Mouse (Mus musculus): ENCODE results near the gene Gpr18.

Gpr18 gene

GRCm38 (mm10) chr14:121951399-121952045, 35.9 kb upstream of the Gpr18 start:
- ATAC-seq (ENCODE audit: insufficient number of reproducible peaks, low FRiP score, low TSS enrichment) = no peak

GRCm38 (mm10) chr14:121949897-121950296, 34.3 kb upstream of the Gpr18 start:
- ATAC-seq (ENCODE audit: insufficient number of reproducible peaks, low FRiP score, low TSS enrichment) = no peak

DNA sequence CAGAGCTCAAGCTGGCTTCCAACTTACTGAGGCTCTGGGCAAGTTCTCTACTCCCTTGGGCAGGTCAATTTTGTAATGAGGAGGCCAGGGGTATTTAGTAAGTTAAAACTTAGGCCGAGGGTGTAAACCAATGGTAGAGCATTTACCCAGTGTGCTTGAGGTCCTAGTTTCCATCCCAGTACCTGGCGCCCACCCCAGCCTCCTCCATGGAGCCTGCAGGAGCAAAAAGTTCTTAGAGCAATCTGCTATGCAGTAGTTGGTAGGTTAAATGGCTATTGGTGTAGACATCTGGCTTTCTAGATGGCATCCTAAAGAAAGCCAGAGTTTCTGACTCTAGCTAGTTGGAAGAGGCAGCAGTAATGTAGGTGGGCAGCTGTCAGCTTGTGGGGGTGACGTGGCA, 33.9 kb upstream of the Gpr18 start:
- ATAC-seq (ENCODE audit: insufficient number of reproducible peaks, low FRiP score, low TSS enrichment) = no peak

- no peak for ATAC-seq (ENCODE audit: insufficient number of reproducible peaks, low FRiP score, low TSS enrichment)
These were observed 32.4 kb upstream of the Gpr18 start for GRCm38 (mm10) chr14:121947966-121948365.

DNA sequence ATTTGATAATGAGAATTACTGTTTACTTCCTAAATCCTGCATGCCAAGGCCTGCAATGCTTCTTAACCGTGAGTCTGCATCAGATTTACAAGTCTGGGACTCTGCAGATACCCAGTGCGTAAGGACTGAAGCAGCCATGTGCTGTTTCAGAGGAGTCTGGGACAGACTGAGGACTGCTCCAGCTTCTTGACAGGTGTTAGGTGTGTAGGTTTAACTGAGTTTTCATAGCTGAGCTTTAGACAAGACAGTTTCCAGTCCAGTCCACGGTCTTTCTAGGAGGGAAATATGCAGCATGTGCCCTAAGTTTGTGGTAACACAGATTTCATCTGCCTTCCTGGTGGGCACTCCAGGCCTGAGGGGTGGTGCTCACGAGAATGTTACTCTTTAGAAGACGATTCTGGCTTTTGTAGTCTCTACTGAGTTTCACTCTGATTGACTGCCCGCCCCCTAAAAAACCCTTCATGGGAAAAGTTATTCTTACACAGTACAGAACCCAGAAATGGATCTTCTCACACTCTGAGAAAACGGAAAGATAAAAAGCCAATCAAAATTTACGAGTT, 31.7 kb upstream of the Gpr18 start:
- ATAC-seq (ENCODE audit: insufficient number of reproducible peaks, low FRiP score, low TSS enrichment) = no peak

GRCm38 (mm10) chr14:121946728-121947127, 31.1 kb upstream of the Gpr18 start:
- ATAC-seq (ENCODE audit: insufficient number of reproducible peaks, low FRiP score, low TSS enrichment) = no peak

DNA sequence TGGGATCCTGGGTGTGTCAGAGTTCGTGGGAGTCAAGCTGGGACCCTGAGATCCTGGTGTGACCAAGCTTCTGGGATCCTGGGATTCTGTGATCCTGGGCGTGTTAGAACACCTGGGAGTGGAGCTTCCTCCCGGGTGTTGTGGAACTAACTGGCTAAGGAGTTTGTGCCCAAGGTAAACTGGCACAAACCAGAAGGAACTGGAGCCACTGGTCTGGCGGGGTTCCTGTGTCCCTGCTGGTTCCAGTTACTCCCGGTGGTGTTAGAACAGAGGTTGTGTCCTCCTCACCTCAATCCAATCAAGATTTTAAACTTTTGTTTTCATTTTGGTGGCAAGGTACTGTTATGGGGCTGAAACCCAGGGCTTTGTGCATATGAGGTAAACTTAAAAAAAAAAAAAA, 30.6 kb upstream of the Gpr18 start:
- ATAC-seq (ENCODE audit: insufficient number of reproducible peaks, low FRiP score, low TSS enrichment) = no peak

GRCm38 (mm10) chr14:121939582-121939981, 24.0 kb upstream of the Gpr18 start:
- no peak for ATAC-seq (ENCODE audit: insufficient number of reproducible peaks, low FRiP score, low TSS enrichment)

DNA sequence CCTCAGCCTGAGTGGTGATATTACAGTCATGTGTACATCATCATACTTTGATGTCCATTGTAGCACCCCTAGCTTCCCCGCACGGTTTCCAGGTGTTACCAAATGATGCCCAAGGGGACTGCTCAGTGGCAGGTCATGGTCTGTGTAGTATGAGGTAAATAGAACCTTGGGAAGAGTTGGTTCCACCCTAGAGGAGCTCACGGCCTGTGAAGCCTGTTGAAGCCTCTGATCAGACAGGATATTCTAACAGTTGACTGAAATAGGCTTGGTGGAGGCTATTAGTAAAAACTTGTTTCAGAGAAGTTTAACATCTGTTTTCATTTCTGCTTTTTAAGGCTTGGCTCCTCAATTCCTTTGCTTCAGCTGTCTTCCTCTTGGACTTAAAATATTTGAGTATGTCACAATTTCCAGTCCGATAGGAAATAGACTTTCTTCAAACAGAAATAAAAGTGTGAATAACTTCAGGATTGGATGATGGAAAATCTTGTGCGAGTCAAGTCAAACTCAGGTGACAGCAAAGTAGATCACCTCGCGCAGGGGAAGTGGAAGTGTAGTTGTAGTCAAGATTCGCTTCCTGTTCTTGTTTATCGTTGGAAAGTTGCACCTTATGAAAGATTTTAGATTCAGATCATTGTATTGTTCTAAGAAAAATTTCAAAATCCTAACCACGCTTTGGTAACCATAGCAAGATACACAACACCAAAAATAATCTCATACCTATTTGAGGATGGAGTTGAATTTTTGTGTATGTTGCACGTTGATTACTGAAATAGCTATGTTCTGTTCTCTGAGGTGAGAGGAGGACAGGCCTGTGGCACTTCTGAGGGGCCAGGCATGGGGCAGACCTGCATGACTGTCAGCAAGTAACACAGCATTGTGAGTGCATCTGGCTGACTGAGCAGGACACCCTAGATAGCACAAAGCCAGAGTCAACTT, 22.9 kb upstream of the Gpr18 start:
- no peak for ATAC-seq (ENCODE audit: insufficient number of reproducible peaks, low FRiP score, low TSS enrichment)

GRCm38 (mm10) chr14:121937601-121938255, 22.1 kb upstream of the Gpr18 start:
- ATAC-seq (ENCODE audit: insufficient number of reproducible peaks, low FRiP score, low TSS enrichment) = no peak

DNA sequence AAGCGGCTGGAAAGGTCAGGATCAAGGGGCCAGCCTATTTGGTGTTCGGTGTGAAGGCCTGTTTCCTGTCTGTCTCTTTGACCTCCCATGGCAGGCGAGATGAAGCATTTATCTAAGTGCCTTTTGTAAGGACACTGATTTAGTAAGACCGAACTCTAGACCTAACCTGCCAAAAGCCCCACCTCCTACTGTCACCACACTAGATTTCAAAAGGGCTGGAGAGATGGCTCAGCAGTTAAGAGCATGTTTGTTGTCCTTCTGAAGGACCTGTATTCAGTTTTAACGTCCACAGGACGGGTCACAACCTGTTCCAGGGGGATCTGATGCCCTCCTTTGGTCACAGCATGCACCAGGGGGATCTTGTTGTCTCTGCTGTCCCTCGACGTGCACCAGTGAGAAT, 21.3 kb upstream of the Gpr18 start:
- no peak for ATAC-seq (ENCODE audit: insufficient number of reproducible peaks, low FRiP score, low TSS enrichment)

DNA sequence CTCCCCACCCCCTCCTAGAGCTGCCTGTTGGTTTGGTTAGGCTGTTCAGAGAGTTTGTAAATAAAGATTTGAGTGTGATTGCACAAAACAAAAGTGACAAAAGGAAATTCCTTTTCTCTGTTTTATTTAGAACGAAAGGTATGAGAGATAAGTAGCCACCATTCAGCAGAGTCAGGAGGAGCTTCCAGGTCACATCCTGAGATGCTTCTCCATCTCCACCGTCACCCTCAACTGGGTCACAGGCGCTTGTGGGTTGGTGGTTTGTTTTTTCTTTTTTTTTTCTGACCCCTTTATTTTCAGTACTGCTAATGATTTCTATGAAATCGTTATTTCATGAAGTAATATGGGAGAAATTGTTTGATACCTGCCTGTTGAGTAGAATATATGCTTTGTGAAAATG, 20.8 kb upstream of the Gpr18 start:
- no peak for ATAC-seq (ENCODE audit: insufficient number of reproducible peaks, low FRiP score, low TSS enrichment)

DNA sequence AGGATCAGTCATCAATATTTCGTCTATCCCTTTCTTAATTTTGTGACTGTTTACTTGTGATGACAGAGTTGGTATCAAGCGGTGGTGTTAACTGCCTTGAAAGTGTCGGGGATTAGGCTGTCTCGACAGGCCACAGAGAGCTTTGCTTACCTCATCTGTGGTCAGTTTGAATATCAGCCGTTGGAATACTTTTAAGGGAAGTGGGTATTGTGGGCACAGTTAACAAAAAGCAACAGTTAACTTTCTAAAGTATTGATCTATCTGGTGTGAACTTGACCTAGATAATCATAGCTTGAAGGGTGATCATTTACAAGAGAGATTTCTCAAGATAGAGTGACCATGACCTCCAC, 19.0 kb upstream of the Gpr18 start:
- ATAC-seq (ENCODE audit: insufficient number of reproducible peaks, low FRiP score, low TSS enrichment) = no peak

- no peak for ATAC-seq (ENCODE audit: insufficient number of reproducible peaks, low FRiP score, low TSS enrichment)
These were observed 18.5 kb upstream of the Gpr18 start for GRCm38 (mm10) chr14:121933906-121934596.

GRCm38 (mm10) chr14:121932180-121932579, 16.6 kb upstream of the Gpr18 start:
- ATAC-seq (ENCODE audit: insufficient number of reproducible peaks, low FRiP score, low TSS enrichment) = no peak

- no peak for ATAC-seq (ENCODE audit: insufficient number of reproducible peaks, low FRiP score, low TSS enrichment)
These were observed 16.0 kb upstream of the Gpr18 start for GRCm38 (mm10) chr14:121931594-121931993.

- no peak for ATAC-seq (ENCODE audit: insufficient number of reproducible peaks, low FRiP score, low TSS enrichment)
These were observed 15.3 kb upstream of the Gpr18 start for GRCm38 (mm10) chr14:121930731-121931383.

GRCm38 (mm10) chr14:121929243-121929951, 13.8 kb upstream of the Gpr18 start:
- no peak for ATAC-seq (ENCODE audit: insufficient number of reproducible peaks, low FRiP score, low TSS enrichment)

- ATAC-seq (ENCODE audit: insufficient number of reproducible peaks, low FRiP score, low TSS enrichment) = no peak
These were observed 13.0 kb upstream of the Gpr18 start for GRCm38 (mm10) chr14:121928375-121929137.

Measured in cerebellum, adult (tissue).